Mouse (Mus musculus) stomach, embryonic 16.5 days (tissue): Measurements from ENCODE around the gene Cpeb2. TPM values are rescaled to one million over a fixed set of nuclear protein-coding genes. Genes with fewer than 3 reads are reported as not detected.

Experiments
- ATAC-seq: fragments of 200-750 bp; cut with Nextera tagmentation; 2 replicates; pipeline ENCODE4 v1.8.0; 2017; ENCODE audit warnings: moderate number of reproducible peaks, moderate TSS enrichment; ENCODE audit not compliant: insufficient read depth, low FRiP score
- H3K27ac ChIP-seq: fragments of 300-500 bp; sonication (generic); 2 replicates; pipeline ENCODE4 v1.5.1; 2014; ENCODE audit warnings: low read length
- H3K27me3 ChIP-seq: fragments of 300-500 bp; sonication (generic); 2 replicates; pipeline ENCODE4 v1.6.1; 2014; ENCODE audit warnings: low read length, control low read depth, mixed read lengths; ENCODE audit not compliant: control insufficient read depth, insufficient read depth
- H3K36me3 ChIP-seq: fragments of 300-500 bp; sonication (generic); 2 replicates; pipeline ENCODE4 v1.6.1; 2014; ENCODE audit warnings: low read length; ENCODE audit not compliant: control insufficient read depth, insufficient read depth
- H3K4me1 ChIP-seq: fragments of 300-500 bp; sonication (generic); 2 replicates; pipeline ENCODE4 v1.6.1; 2014; ENCODE audit warnings: low read length, control low read depth, mixed read lengths; ENCODE audit not compliant: control insufficient read depth, insufficient read depth
- H3K4me2 ChIP-seq: fragments of 300-500 bp; sonication (generic); 2 replicates; pipeline ENCODE4 v1.6.1; 2014; ENCODE audit warnings: low read depth, low read length, mixed read lengths
- H3K4me3 ChIP-seq: fragments of 300-500 bp; sonication (generic); replicated peaks from 2 replicates; pipeline ENCODE4 v1.5.1; 2014; ENCODE audit warnings: mild to moderate bottlenecking, low read length
- H3K9ac ChIP-seq: fragments of 300-500 bp; sonication (generic); 2 replicates; pipeline ENCODE4 v1.6.1; 2014; ENCODE audit warnings: low read length
- H3K9me3 ChIP-seq: fragments of 300-500 bp; sonication (generic); replicated peaks from 2 replicates; pipeline ENCODE4 v1.6.1; 2016; ENCODE audit warnings: low read length, control low read depth; ENCODE audit not compliant: control insufficient read depth
- WGBS: fragments of 180-500 bp; shearing (Covaris S2); extraction: QIAGEN DNeasy Blood & Tissue Kit; methylation state at CpG from one replicate; pipeline ENCODE4 v1.1.7; 2014; 5-methylcytosine and 5-hydroxymethylcytosine counted together
- polyA plus RNA-seq: library from polyadenylated mRNA; unstranded; fragments of >200 nt; fragmentation: Nextera tagmentation; extraction: Ambion mirVana; gene quantifications from 2 replicates; pipeline ENCODE4 v1.2.1, GENCODE M21; 2015

Cpeb2 gene
- polyA plus RNA-seq, 1 experiment from 2014 or later = 5.7 TPM

DNA sequence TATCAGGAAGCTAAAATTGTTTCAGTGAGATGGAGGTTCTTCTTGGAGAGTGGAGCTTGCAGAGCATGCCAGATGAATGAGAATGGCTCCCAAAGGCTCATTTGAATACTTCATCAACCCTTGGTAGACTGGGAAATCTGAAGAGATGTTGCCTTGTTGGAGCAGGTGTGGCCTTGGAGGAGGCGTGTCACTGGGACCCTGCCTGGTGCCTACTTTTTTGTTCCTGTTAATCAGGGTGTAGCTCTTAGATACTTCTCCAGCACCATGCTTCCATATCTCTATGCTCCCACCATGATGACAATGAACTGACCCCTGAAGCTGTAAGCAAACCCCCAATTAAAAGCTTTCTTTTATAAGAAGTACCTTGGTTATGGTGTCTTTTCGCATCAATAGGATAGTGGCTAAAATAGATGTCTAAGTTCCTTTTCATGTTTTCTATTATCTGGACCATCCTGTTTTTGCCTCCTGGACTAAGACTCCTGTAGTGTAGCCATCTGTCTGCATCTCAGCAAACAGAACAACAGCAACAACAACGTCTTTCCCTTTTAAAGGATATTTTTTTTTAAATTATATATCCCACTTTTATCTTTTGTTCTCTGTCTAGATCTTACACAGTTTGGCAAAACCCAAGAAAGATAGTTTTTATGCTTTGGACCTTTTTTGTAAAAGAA, 25.6 kb downstream of the Cpeb2 start:
- H3K36me3 ChIP-seq = no peaks in the 10 kb centered on the region
- 91% methylated on average over 3 of the region's 3 CpGs for WGBS
- no peak overlapping the region for H3K9ac ChIP-seq
- no peaks in the 10 kb centered on the region for H3K9me3 ChIP-seq
- ATAC-seq = no peak
- H3K27me3 ChIP-seq = no peaks in the 10 kb centered on the region
- no peaks in the 10 kb centered on the region for H3K4me1 ChIP-seq
- no peak overlapping the region for H3K4me2 ChIP-seq
- no peak overlapping the region for H3K27ac ChIP-seq
- H3K4me3 ChIP-seq = no peak overlapping the region

DNA sequence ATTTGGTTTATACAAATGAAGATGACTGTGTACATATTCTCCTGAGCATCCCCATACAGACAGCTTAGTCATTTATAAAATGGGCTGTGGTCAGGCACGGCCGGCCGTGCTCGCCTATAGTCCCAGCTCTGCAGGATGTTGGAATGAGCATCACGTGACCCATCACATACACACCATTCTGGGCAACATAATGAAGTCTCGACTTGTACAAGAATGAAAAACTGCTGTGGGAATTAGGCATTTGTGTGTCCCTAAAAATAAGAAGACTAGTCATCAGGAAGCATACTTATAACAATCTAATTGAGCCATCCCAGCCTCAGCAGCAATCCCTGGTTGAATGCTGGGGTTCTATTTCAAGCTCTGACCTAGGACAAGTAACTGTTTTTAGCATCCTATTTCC, 28.8 kb downstream of the Cpeb2 start:
- H3K9me3 ChIP-seq = no peaks in the 10 kb centered on the region
- no peaks in the 10 kb centered on the region for H3K36me3 ChIP-seq
- no peak for ATAC-seq
- H3K27me3 ChIP-seq = no peaks in the 10 kb centered on the region
- no peak overlapping the region for H3K27ac ChIP-seq
- H3K4me3 ChIP-seq = no peak overlapping the region
- no peak overlapping the region for H3K4me2 ChIP-seq
- WGBS = 56% methylated on average over 6 of the region's 6 CpGs
- no peaks in the 10 kb centered on the region for H3K4me1 ChIP-seq
- H3K9ac ChIP-seq = no peak overlapping the region

DNA sequence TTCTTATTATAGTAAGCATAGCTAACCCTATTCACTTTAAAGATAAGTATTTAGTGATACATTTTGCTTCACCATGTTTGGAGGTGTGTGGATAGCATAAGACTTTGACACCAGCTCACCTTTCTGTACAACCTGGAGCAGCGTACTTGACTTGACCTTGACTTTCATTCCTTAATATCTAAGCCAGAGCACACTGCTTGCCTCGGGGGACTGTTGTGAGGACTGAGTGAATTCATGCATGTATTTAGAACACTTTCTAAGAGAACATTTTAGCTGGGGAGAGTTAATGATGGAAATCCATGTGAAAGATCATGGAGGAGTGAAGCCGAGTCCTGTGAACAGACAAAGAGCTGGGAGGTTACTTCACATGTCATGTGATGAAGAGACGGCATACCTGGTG, 31.0 kb downstream of the Cpeb2 start:
- H3K4me1 ChIP-seq = no peaks in the 10 kb centered on the region
- H3K4me3 ChIP-seq = no peak overlapping the region
- H3K27me3 ChIP-seq = no peaks in the 10 kb centered on the region
- WGBS = 87% methylated on average over 4 of the region's 4 CpGs
- no peak overlapping the region for H3K27ac ChIP-seq
- no peak overlapping the region for H3K9ac ChIP-seq
- no peak for ATAC-seq
- H3K9me3 ChIP-seq = no peaks in the 10 kb centered on the region
- H3K36me3 ChIP-seq = no peaks in the 10 kb centered on the region
- no peak overlapping the region for H3K4me2 ChIP-seq

DNA sequence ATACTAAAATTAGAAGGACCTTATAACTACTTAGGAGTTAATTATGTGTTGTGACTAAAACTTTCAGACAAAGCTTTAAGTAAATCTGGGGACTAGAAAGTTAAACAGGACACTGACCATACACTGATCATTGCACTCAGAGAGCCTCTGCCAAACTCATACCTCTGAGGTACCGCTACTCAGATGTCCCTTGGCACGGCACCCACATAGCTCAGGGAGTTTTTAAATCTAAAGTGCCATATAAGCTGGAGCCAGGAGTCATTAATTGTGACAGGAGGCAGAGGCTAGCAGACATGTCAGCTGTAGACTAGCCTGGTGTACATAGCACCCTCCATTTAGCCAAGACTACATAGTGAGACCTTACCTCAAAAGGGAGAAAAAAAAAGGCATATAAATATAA, 31.7 kb downstream of the Cpeb2 start:
- H3K4me1 ChIP-seq = no peaks in the 10 kb centered on the region
- WGBS = 84% methylated on average over 2 of the region's 2 CpGs

DNA sequence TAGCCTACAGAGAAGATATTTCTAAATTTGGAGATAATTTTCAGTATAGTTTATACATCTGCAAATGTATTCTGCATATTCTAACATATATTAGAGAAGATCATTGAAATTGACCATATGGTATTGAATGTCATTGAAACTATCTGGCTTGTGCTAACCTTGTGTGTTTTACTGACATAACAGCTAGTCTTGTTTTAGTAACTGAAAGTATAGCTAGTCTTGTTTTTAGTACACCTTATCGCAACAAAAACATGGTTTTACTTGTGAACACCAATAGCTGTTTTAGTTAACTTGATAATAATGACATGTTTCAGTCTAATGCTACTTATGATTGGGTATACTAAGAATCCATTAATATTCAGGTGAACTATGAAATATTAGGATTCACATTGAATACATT, 45.0 kb downstream of the Cpeb2 start:
- ATAC-seq = no peak
- no peaks in the 10 kb centered on the region for H3K27me3 ChIP-seq

More for the DNA sequence above, 31.7 kb downstream of the Cpeb2 start:
- Histone ChIP-seq H3K36me3 (no peaks in the 10 kb centered on the region), H3K9me3 (no peaks in the 10 kb centered on the region), H3K4me3 (no peak overlapping the region), H3K4me2 (no peak overlapping the region), H3K9ac (no peak overlapping the region), H3K27ac (no peak overlapping the region), H3K27me3 (no peaks in the 10 kb centered on the region)
- ATAC-seq = no peak

DNA sequence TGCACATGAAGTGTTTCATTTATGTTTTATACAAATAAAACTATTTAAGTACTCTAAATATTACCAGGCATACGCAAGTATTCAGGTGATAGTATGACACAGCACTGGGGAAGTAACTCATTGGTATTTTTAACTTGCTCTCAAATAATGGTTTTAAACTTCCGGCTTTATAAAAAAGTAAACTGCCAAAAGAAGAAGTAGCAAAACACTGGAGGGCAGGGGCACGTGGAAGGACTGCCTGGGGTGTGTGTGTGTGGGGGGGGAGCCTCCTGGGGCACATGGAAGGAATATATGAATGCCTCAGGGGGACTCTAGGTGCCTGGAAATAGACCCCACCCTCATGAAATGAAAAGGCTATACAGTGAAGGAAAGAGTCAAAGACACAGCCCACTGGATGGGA, 46.8 kb downstream of the Cpeb2 start:
- H3K27me3 ChIP-seq = no peaks in the 10 kb centered on the region
- ATAC-seq = no peak
- no peak overlapping the region for H3K4me3 ChIP-seq
- H3K36me3 ChIP-seq = no peaks in the 10 kb centered on the region
- H3K9me3 ChIP-seq = no peaks in the 10 kb centered on the region
- no peaks in the 10 kb centered on the region for H3K4me1 ChIP-seq
- H3K9ac ChIP-seq = no peak overlapping the region
- WGBS = 74% methylated on average over 3 of the region's 3 CpGs
- no peak overlapping the region for H3K4me2 ChIP-seq
- H3K27ac ChIP-seq = no peak overlapping the region

More for the DNA sequence above, 45.0 kb downstream of the Cpeb2 start:
- H3K36me3 ChIP-seq = no peaks in the 10 kb centered on the region
- H3K4me3 ChIP-seq = no peak overlapping the region
- H3K9me3 ChIP-seq = no peaks in the 10 kb centered on the region
- H3K4me1 ChIP-seq = no peaks in the 10 kb centered on the region
- WGBS = 98% methylated on average over 1 of the region's 1 CpGs
- no peak overlapping the region for H3K27ac ChIP-seq
- no peak overlapping the region for H3K4me2 ChIP-seq
- H3K9ac ChIP-seq = no peak overlapping the region

DNA sequence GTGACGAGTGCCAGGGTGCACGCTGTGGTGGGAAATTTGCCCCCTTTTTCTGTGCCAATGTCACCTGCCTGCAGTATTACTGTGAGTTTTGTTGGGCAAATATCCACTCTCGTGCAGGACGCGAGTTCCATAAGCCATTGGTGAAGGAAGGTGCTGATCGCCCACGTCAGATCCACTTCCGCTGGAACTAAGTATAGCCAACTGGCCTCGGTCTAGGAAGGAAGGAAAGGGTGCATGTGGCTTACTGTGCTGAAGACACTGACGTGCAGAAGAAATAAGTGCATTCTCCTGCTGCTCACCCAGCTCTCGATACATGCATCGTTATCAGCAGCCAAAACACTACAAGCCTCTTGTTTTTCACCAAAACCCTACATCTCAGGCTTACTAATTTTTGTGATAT, 52.8 kb downstream of the Cpeb2 start:
- Histone ChIP-seq H3K4me2 (no peak overlapping the region), H3K4me1 (no peaks in the 10 kb centered on the region), H3K36me3 (no peaks in the 10 kb centered on the region), H3K27ac (no peak overlapping the region), H3K4me3 (no peak overlapping the region), H3K27me3 (no peaks in the 10 kb centered on the region), H3K9ac (no peak overlapping the region), H3K9me3 (no peaks in the 10 kb centered on the region)
- 80% methylated on average over 12 of the region's 12 CpGs for WGBS
- no peak for ATAC-seq

DNA sequence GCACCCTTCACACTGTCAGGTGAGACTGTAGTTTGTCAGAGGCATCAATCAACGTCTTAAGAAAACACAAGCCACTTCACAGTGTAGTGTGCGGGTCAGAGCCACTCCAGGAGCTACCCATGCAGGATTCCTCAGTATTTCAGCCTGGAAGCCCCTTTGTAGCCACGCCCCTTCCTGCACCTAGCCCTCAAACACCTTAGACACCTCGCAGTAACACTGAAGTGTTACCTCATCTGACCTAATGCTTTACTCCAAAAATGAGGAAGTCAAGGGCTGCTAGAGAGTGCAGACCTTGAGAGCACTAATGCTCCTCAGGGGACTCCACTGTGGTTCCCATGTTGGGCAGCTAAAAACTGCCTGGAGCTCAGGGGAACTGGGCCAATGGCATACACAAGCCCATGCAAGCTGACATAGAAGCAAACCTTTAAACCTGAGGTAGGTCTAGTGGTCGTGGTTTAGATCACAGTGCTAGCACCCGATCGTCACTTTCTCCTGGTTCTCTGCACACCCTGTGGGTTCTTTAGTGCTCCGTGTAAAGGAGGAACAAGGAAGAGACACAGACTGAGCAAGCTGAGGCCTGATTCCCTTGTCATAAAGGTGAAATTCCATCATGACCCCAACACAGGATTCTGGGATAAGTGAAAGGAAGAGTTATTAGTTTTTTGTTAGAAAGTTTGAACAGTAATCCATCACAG, 56.9 kb downstream of the Cpeb2 start:
- WGBS = 65% methylated on average over 8 of the region's 8 CpGs

DNA sequence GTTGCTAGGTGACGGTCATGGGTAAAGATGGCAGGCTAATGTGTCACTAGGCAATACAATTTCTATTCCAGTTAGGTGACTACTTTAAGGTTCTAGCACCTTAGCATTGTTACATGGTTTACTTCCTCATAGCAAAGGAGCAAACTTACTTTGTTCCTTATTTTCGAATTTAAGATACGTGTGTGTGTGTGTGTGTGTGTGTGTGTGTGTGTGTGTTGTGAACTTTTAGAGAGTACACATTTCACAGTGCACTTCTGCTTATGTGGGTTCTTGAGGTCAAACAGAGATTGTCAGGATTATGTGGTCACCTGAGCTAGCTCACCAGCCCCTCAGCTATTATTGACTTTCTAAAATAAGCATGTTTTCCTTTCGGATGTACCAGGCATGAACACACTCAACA, 60.2 kb downstream of the Cpeb2 start:
- Histone ChIP-seq H3K4me2 (no peak overlapping the region), H3K9ac (no peak overlapping the region), H3K27me3 (no peaks in the 10 kb centered on the region), H3K27ac (no peak overlapping the region), H3K36me3 (no peaks in the 10 kb centered on the region), H3K4me1 (no peaks in the 10 kb centered on the region), H3K9me3 (no peaks in the 10 kb centered on the region), H3K4me3 (no peak overlapping the region)
- no peak for ATAC-seq
- 86% methylated on average over 4 of the region's 4 CpGs for WGBS

More for the DNA sequence above, 56.9 kb downstream of the Cpeb2 start:
- Histone ChIP-seq H3K9ac (no peak overlapping the region), H3K4me3 (no peak overlapping the region), H3K4me1 (no peaks in the 10 kb centered on the region), H3K4me2 (no peak overlapping the region), H3K9me3 (no peaks in the 10 kb centered on the region), H3K36me3 (no peaks in the 10 kb centered on the region), H3K27me3 (no peaks in the 10 kb centered on the region), H3K27ac (no peak overlapping the region)
- no peak for ATAC-seq
